Mouse (Mus musculus): Measurements from ENCODE around the gene Med18. TPM values are rescaled to one million over a fixed set of nuclear protein-coding genes. Genes with fewer than 3 reads are reported as not detected.

Med18 gene
- polyA plus RNA-seq (2012; rRNA removed; ENCODE audit: low replicate concordance): 3.0 and 3.6 TPM in 2 replicates

DNA sequence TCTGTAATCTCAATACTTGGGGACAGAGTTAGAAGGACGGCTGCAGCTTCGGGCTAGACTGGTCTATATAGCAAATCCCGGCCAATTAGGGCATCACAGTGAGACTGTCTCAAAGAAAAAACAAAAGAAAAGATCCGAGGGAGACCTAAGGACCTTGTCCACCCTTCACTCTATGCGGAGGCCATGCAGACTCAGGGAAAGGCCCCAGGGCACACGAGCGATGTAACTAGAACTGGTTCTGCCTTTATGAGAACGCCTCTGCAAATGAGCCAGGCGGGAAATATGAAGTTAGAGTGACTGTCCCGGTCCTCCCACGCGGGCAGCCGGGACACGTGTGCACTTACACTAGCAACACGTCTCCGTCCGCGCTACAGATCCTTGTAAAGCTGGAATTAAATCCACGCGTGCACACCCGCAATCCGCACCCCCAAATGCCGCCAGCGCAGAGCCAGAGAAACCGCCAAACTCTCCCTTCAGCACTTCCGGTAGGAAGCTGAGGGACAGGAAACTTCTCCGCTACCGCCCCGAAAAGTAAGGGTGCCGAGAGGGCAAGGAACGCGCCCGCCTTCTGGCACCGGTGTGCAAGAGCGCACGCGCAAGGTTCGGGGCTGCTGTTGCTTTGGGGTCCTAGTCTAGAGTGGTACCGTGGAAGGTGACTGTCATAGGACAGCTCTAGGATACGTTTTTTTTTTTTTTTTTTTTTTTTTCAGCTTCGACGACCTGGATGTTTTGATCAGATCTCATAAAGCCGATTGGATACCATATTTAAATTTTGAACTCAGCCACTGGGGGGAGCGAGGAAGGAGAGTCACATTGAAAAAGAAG, at the start of gene Med18:
Gene Med18 (minus strand): TSS at position 492 of the 825 bp plus-strand sequence.

DNA sequence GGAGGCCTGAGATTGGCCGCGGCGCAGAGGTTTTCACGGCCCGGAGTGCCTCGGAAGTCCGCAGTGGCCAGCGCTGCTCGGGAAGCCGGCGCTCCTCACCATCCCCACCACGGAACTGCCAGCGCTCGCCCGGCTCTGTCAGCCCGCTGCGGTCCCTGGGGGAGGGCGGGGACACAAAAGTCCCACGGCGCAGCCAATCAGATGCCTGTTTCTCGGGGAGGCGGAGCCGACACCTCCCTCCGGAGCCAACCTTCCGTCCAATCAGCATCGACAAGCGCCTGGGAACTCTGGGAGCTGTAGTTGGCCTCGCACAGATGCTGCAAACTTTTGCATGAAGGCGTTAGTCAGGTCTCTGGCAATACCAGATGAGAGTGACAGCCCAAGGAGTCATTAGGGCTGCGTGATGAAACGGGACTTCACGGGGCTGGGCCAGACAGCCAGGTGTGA, 46.7 kb upstream of the Med18 start, which contains the start of gene Sesn2:
Gene Sesn2 (minus strand): TSS at position 150 of the 447 bp plus-strand sequence.

DNA sequence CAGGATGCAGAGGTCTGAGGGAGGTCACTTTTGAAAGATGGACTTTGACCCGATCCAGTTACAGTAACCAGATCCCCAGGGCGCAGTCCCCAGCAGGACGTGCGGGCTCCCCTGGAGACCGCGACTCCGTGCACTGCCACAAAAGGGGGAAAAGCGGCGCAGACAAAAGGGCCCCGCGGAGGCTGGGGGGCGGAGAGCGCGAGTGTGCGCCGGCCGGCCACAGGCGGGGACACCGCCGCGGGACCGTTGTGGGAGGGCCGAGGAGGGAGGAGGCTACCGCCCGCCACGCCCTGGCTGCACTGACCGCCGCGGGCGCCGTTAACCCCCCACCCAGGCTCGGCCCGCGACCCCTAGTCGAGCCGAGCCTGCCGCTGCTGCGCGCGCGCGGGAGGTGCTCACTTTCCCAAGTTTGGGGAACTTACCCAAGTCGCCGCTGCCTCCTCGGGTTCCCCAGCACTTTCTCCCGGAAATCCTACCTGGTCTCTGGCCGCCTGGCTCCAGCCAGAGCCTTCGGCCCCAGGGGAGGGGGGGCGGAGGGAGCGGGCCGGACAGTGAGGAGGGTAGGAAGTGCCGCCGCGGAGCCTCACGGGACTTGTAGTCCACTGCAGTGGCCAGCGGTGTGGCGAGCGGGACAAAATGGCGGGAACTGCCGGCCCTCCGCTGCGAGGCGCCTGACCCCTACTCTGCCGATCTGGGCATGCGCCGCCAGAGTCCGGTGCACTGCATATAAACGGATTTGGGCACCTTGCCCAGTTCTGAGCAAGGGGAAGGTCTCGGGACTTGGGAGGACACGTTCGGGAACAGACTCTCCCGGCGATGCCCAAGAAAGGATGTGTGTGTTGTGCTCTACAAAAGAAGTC, 41.6 kb downstream of the Med18 start, which contains the start of gene Phactr4:
Gene Phactr4 (minus strand): TSS at position 567 of the 860 bp plus-strand sequence.

Other genes with a start within 250 kb of the Med18 start
- gene Gmeb1, start 202.3 kb downstream of the Med18 start, polyA plus RNA-seq (2012; rRNA removed; ENCODE audit: low replicate concordance): 11.4 and 15.9 TPM in 2 replicates
- gene Taf12, start 189.5 kb downstream of the Med18 start, polyA plus RNA-seq (2012; rRNA removed; ENCODE audit: low replicate concordance): 3.7 and 8.7 TPM in 2 replicates
- gene Rab42, start 160.5 kb downstream of the Med18 start, polyA plus RNA-seq (2012; rRNA removed; ENCODE audit: low replicate concordance): 3.2 and 5.4 TPM in 2 replicates
- 15.3 and 18.3 TPM in 2 replicates for gene Trnau1ap, start 134.4 kb downstream of the Med18 start, polyA plus RNA-seq (2012; rRNA removed; ENCODE audit: low replicate concordance)
- 5.9 and 6.3 TPM in 2 replicates for gene Rcc1, start 110.3 kb downstream of the Med18 start, polyA plus RNA-seq (2012; rRNA removed; ENCODE audit: low replicate concordance)
- 6.6 and 7.6 TPM in 2 replicates for gene Phactr4, start 41.4 kb downstream of the Med18 start, polyA plus RNA-seq (2012; rRNA removed; ENCODE audit: low replicate concordance)
- 10.1 and 11.3 TPM in 2 replicates for gene Sesn2, start 46.6 kb upstream of the Med18 start, polyA plus RNA-seq (2012; rRNA removed; ENCODE audit: low replicate concordance)
- 45.7 and 46.9 TPM in 2 replicates for gene Atpif1, start 69.7 kb upstream of the Med18 start, polyA plus RNA-seq (2012; rRNA removed; ENCODE audit: low replicate concordance)
- 15.3 and 29.4 TPM in 2 replicates for gene Dnajc8, start 71.6 kb upstream of the Med18 start, polyA plus RNA-seq (2012; rRNA removed; ENCODE audit: low replicate concordance)
- 23.8 and 35.8 TPM in 2 replicates for gene Ptafr, start 100.1 kb upstream of the Med18 start, polyA plus RNA-seq (2012; rRNA removed; ENCODE audit: low replicate concordance)
- 19.6 and 44.2 TPM in 2 replicates for gene Eya3, start 175.1 kb upstream of the Med18 start, polyA plus RNA-seq (2012; rRNA removed; ENCODE audit: low replicate concordance)